Mouse (Mus musculus): ENCODE measurements at regions not wholly inside any gene's neighbourhood (a gene's known extent, or its start where the extent isn't known, plus 50 kb on each side); places are given as distances from the start of the nearest gene placed in this dataset.

- TF ChIP-seq CTCF (IDR thresholded peaks at IDR 0.05; ENCODE audit: borderline replicate concordance, insufficient read depth, low read length): no peak
- no peak for TF ChIP-seq POLR2A (IDR thresholded peaks at IDR 0.05; ENCODE audit: low read depth, low read length)
Observed at GRCm38 (mm10) chr2:19741508-19741907, 84.0 kb downstream of the Otud1 start.
